Mouse (Mus musculus) small intestine, adult 2 months (tissue): ENCODE measurements around the gene Khdrbs1.

Experiments used
- CTCF ChIP-seq: fragments of 200-500 bp; IDR thresholded peaks from 2 replicates; pipeline ENCODE4 v1.5.1; 2012; ENCODE audit warnings: low read depth, mild to moderate bottlenecking, control low read depth, inconsistent platforms, low read length, moderate library complexity, mixed read lengths; ENCODE audit not compliant: insufficient replicate concordance, insufficient read length; ENCODE audit errors: extremely low read depth
- POLR2A ChIP-seq: fragments of 200-500 bp; IDR thresholded peaks from 2 replicates; pipeline ENCODE4 v1.6.1; 2012; ENCODE audit warnings: low read depth, mild to moderate bottlenecking, control low read depth, inconsistent platforms, low read length, moderate library complexity

DNA sequence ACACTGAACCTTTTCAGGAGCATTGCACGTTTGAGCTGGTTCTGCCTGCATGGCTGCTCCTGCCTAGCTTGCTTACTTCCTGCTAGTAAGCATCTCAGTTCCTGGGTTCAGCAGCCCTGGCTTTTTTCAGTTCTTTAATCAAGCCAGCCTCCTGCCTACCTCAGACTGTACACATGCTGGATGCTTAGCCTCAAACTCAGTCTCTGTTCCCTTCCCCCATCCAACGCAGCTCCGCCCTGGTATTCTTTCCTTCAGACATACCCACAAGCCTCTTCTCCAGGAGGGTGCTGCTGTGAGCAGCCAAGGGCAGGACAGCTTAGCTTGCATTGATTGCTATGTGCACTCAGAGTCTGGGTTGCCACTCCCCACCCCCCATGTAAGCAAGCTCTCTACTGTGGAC is 12.6 kb upstream of the Khdrbs1 start:
- no peak for TF ChIP-seq POLR2A
- no peak for TF ChIP-seq CTCF
